In genomic region chr5:125460574-125460973, GRCm38 (mm10) we compare ENCODE assay signal across 18 mouse cellular contexts. TPM values are rescaled to one million over a fixed set of nuclear protein-coding genes. Genes with fewer than 3 reads are reported as not detected.
DNase-seq lines count a peak whose midpoint lies in the region; TF ChIP-seq lines count a peak whose summit lies in the region.
"Had no signal": no experiment of that assay in that cellular context is flagged by ENCODE, and none has a peak within 500 bp of the region (broad histone marks: within the 10 kb centered on the region; RNA-seq: fewer than 3 reads in every experiment).

No protein-coding gene starts in this region.

- peaks cover 3% of the 10 kb centered on the region; the same call in 1 of the 2 replicates for H3K4me1 ChIP-seq in cerebellum, adult 2 months (ENCODE audit: control insufficient read depth, insufficient read depth, low read length)
- peaks cover 6% of the 10 kb centered on the region; the same call in 1 of the 2 replicates for H3K4me1 ChIP-seq in bone marrow macrophage, adult 2 months (ENCODE audit: control insufficient read depth, insufficient read depth, low read length)

- WGBS in cerebellum, adult 2 months, result 77% methylated on average over 3 of the region's 3 CpGs

- TF ChIP-seq CTCF in cerebellum, adult 2 months (IDR thresholded peaks at IDR 0.05; ENCODE audit: borderline replicate concordance, insufficient read depth, low read depth, low read length), result peak; percentile 21; the same call in 1 of the 2 replicates
- TF ChIP-seq CTCF in left cerebral cortex, adult 2 months (IDR thresholded peaks at IDR 0.05), result peak; percentile 32
- 0 out of 2 replicates have a peak, but pooled peaks have one; percentile 7 for TF ChIP-seq CTCF in bone marrow macrophage, adult 2 months (IDR thresholded peaks at IDR 0.05; ENCODE audit: low read depth, low read length)

- no peak overlapping the region for H3K4me3 ChIP-seq in cerebellum, adult 2 months (replicated peaks; ENCODE audit: insufficient read depth, low read depth, low read length)
- no peak overlapping the region for H3K4me3 ChIP-seq in left cerebral cortex, adult 2 months
- no peak overlapping the region for H3K4me3 ChIP-seq in bone marrow macrophage, adult 2 months (ENCODE audit: insufficient read depth, low read length)
- H3K4me3 ChIP-seq: embryonic facial prominence, embryonic 10.5 days; midbrain, embryonic 12.5 days; neural tube, embryonic 13.5 days had no signal

- H3K27ac ChIP-seq in cerebellum, adult 2 months (ENCODE audit: insufficient read depth, low read length), result no peak overlapping the region
- no peak overlapping the region for H3K27ac ChIP-seq in left cerebral cortex, adult 2 months
- no peak overlapping the region for H3K27ac ChIP-seq in bone marrow macrophage, adult 2 months (ENCODE audit: insufficient read depth, low read depth, low read length)
- H3K27ac ChIP-seq: embryonic facial prominence, embryonic 10.5 days; midbrain, embryonic 12.5 days; neural tube, embryonic 13.5 days had no signal

- intact Hi-C loops in left cerebral cortex, adult 2 months (cut with DNase I), result no loop called here
- intact Hi-C loops in left cerebral cortex, postnatal 4 days (cut with DNase I), result no loop called here

- no peak for DNase-seq in cerebellum, adult 2 months
- no peak for DNase-seq in cerebellum, postnatal 25 days
- no peak for DNase-seq in left cerebral cortex, adult 2 months (ENCODE audit: extremely low spot score in 1 of 2, low spot score in 2 of 2)
- DNase-seq in left cerebral cortex, postnatal 4 days, result no peak
- DNase-seq in 3T3-L1 (ENCODE audit: low read depth, low spot score), result peak; percentile 18
- DNase-seq in thymus, postnatal 36 days, result no peak
- DNase-seq: adrenal gland, postnatal 10 days; B cell, adult 2 months; cerebellum, adult 11 months; gastrocnemius, postnatal 25 days; kidney, adult 8-10 months; kidney, postnatal 4 days; right cerebral cortex, adult 18-20 months; thymus, postnatal 14 days had no signal

- no peak for TF ChIP-seq POLR2A in cerebellum, adult 2 months (IDR thresholded peaks at IDR 0.05; ENCODE audit: borderline replicate concordance, insufficient read depth, low read length)
- no peak for TF ChIP-seq POLR2A in bone marrow macrophage, adult 2 months (IDR thresholded peaks at IDR 0.05; ENCODE audit: borderline replicate concordance, low read depth, low read length)

- no peaks in the 10 kb centered on the region for H3K27me3 ChIP-seq in cerebellum, adult 2 months (ENCODE audit: control insufficient read depth, insufficient read depth, low read length)
- H3K27me3 ChIP-seq: midbrain, embryonic 12.5 days; neural tube, embryonic 13.5 days had no signal

RNA-seq across cellular contexts. Expression of gene Aacs, which starts 15.0 kb away (rescaled TPM):
- polyA plus RNA-seq in cerebellum, adult 2 months (2012; rRNA removed), result 47.4 and 48.5 TPM in 2 replicates
- total RNA-seq in left cerebral cortex, adult 2 months (2021), result 10 to 100 TPM; 43.7 to 48.0 TPM
- total RNA-seq in left cerebral cortex, postnatal 4 days (2021), result 100 to 1,000 TPM; 112 to 116 TPM
- polyA plus RNA-seq in bone marrow macrophage, adult 2 months (2012; ENCODE audit: insufficient read depth, insufficient read length, missing spikeins), result 10.3 and 19.0 TPM in 2 replicates

RNA-seq across cellular contexts. Expression of gene Bri3bp, which starts 19.2 kb away (rescaled TPM):
- 37.1 and 39.1 TPM in 2 replicates for polyA plus RNA-seq in cerebellum, adult 2 months (2012; rRNA removed)
- 10 to 100 TPM; 95.2 to 95.6 TPM for total RNA-seq in left cerebral cortex, adult 2 months (2021)
- total RNA-seq in left cerebral cortex, postnatal 4 days (2021), result 10 to 100 TPM; 81.1 to 88.2 TPM
- polyA plus RNA-seq in bone marrow macrophage, adult 2 months (2012; ENCODE audit: insufficient read depth, insufficient read length, missing spikeins), result 11.6 and 11.8 TPM in 2 replicates

RNA-seq across cellular contexts. Expression of gene Dhx37, which starts 26.7 kb away (rescaled TPM):
- 19.6 and 21.4 TPM in 2 replicates for polyA plus RNA-seq in cerebellum, adult 2 months (2012; rRNA removed)
- 10 to 100 TPM; 12.2 to 12.7 TPM for total RNA-seq in left cerebral cortex, adult 2 months (2021)
- total RNA-seq in left cerebral cortex, postnatal 4 days (2021), result 10 to 100 TPM; 20.3 to 20.6 TPM
- polyA plus RNA-seq in bone marrow macrophage, adult 2 months (2012; ENCODE audit: insufficient read depth, insufficient read length, missing spikeins), result 13.1 and 18.4 TPM in 2 replicates
